Mouse (Mus musculus): Measurements from ENCODE around the gene Fmod. TPM values are rescaled to one million over a fixed set of nuclear protein-coding genes. Genes with fewer than 3 reads are reported as not detected.
A peak's percentile ranks its signal among the peaks of the same experiment; 100 is the strongest.

Fmod gene
- total and polyA plus RNA-seq, 3 experiments, result 0.16 TPM; not detected in 2

- H3K9me3 ChIP-seq (replicated peaks), result no peaks in the 10 kb centered on the region
- TF ChIP-seq GATA1 (IDR thresholded peaks at IDR 0.05; ENCODE audit: borderline replicate concordance, low read length) (no peak), CTCF (IDR thresholded peaks at IDR 0.05; ENCODE audit: low read depth, low read length) (no peak), POLR2AphosphoS5 (IDR thresholded peaks at IDR 0.05; ENCODE audit: insufficient replicate concordance, low read depth, low read length) (no peak), GATA2 (IDR thresholded peaks at IDR 0.05; ENCODE audit: borderline replicate concordance, low read depth, low read length) (no peak), TAL1 (conservative IDR thresholded peaks at IDR 0.05; ENCODE audit: low read depth, low read length) (no peak)
- DNase-seq (ENCODE audit: low spot score) (no peak), ATAC-seq (ENCODE audit: extremely low read depth, insufficient number of reproducible peaks, low FRiP score, poor library complexity, severe bottlenecking) (no peak)
- H3K4me1 ChIP-seq (ENCODE audit: insufficient read depth, low read depth, low read length), result peaks cover 67% of the 10 kb centered on the region
- H3K27me3 ChIP-seq (ENCODE audit: insufficient read depth, low read length), result peaks cover 90% of the 10 kb centered on the region
- H3K4me3 ChIP-seq (ENCODE audit: low read depth, low read length), result peak overlapping the region; percentile 73
- H3K36me3 ChIP-seq (replicated peaks), result peaks cover 4% of the 10 kb centered on the region
Observed at GRCm38 (mm10) chr1:134079477-134080163, 42.6 kb downstream of the Fmod start.

DNA sequence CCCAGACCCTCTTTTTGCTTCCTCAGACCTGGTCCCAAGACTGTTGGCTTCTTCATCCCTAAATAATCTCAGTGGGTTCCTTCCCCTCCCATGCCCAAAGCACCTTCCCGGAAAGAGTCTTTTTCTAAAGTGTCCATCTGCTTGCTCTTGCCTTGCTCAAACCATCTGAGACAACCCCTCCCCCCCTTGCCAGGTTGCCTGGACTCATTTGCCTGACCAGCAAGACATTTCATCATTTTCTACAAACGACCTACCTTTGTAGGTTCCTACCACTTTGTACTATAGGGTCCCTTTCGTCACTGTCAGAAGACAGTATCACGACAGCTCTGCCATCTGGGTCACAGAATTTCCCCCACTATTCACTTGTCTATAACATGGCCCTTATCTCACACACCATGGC lies 43.4 kb downstream of the Fmod start:
- peaks cover 4% of the 10 kb centered on the region for H3K36me3 ChIP-seq (replicated peaks)
- H3K9me3 ChIP-seq (replicated peaks), result no peaks in the 10 kb centered on the region
- ATAC-seq (ENCODE audit: extremely low read depth, insufficient number of reproducible peaks, low FRiP score, poor library complexity, severe bottlenecking), result no peak
- DNase-seq (ENCODE audit: low spot score), result no peak
- peaks cover 93% of the 10 kb centered on the region for H3K27me3 ChIP-seq (ENCODE audit: insufficient read depth, low read length)
- no peak overlapping the region for H3K4me3 ChIP-seq (ENCODE audit: low read depth, low read length)
- TF ChIP-seq POLR2AphosphoS5 (IDR thresholded peaks at IDR 0.05; ENCODE audit: insufficient replicate concordance, low read depth, low read length) (no peak), CTCF (IDR thresholded peaks at IDR 0.05; ENCODE audit: low read depth, low read length) (no peak), TAL1 (conservative IDR thresholded peaks at IDR 0.05; ENCODE audit: low read depth, low read length) (no peak), GATA1 (IDR thresholded peaks at IDR 0.05; ENCODE audit: borderline replicate concordance, low read length) (no peak), GATA2 (IDR thresholded peaks at IDR 0.05; ENCODE audit: borderline replicate concordance, low read depth, low read length) (no peak)
- H3K4me1 ChIP-seq (ENCODE audit: insufficient read depth, low read depth, low read length), result peaks cover 66% of the 10 kb centered on the region

GRCm38 (mm10) chr1:134080881-134081450 lies 43.9 kb downstream of the Fmod start:
- no peaks in the 10 kb centered on the region for H3K9me3 ChIP-seq (replicated peaks)
- no peak overlapping the region for H3K4me3 ChIP-seq (ENCODE audit: low read depth, low read length)
- TF ChIP-seq TAL1 (conservative IDR thresholded peaks at IDR 0.05; ENCODE audit: low read depth, low read length) (no peak), POLR2AphosphoS5 (IDR thresholded peaks at IDR 0.05; ENCODE audit: insufficient replicate concordance, low read depth, low read length) (no peak), GATA2 (IDR thresholded peaks at IDR 0.05; ENCODE audit: borderline replicate concordance, low read depth, low read length) (no peak), CTCF (IDR thresholded peaks at IDR 0.05; ENCODE audit: low read depth, low read length) (no peak), GATA1 (IDR thresholded peaks at IDR 0.05; ENCODE audit: borderline replicate concordance, low read length) (no peak)
- H3K27me3 ChIP-seq (ENCODE audit: insufficient read depth, low read length), result peaks cover 93% of the 10 kb centered on the region
- peaks cover 65% of the 10 kb centered on the region for H3K4me1 ChIP-seq (ENCODE audit: insufficient read depth, low read depth, low read length)
- DNase-seq (ENCODE audit: low spot score), result no peak
- peaks cover 4% of the 10 kb centered on the region for H3K36me3 ChIP-seq (replicated peaks)
- ATAC-seq (ENCODE audit: extremely low read depth, insufficient number of reproducible peaks, low FRiP score, poor library complexity, severe bottlenecking), result no peak

DNA sequence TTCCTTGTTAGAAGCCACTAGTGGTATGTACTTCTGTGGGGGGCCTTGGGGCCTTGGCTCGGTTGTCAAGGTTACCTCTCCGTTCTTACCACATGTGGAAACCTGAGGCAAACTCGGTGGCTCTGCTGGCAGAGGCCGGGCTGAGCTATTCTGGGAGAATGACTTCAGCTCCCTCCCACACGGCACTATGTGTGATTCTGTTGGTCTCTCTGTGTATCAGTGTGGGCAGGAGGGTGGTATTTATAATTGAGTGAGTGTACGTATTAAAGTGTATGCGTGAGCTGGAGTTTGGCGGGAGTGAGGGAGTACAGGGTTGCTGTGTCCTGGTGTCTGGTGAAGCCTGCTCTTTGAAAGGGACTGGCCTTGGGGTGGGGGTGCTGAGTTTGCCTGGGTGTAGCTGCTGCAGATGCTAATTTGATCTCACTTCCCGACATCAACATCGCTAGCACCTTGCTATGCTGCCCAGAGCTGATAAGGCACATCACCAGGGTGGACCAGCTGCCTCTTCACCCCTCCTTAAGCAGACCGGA lies 46.0 kb downstream of the Fmod start:
- TF ChIP-seq GATA1 (IDR thresholded peaks at IDR 0.05; ENCODE audit: borderline replicate concordance, low read length) (no peak), TAL1 (conservative IDR thresholded peaks at IDR 0.05; ENCODE audit: low read depth, low read length) (peak; percentile 56; the same call in 1 of the 2 replicates)
- H3K4me3 ChIP-seq (ENCODE audit: low read depth, low read length), result no peak overlapping the region; the same call in 1 of the 2 replicates
- no peaks in the 10 kb centered on the region for H3K36me3 ChIP-seq (replicated peaks)
- peaks cover 69% of the 10 kb centered on the region for H3K4me1 ChIP-seq (ENCODE audit: insufficient read depth, low read depth, low read length)
- peak; percentile 46 for ATAC-seq (ENCODE audit: extremely low read depth, insufficient number of reproducible peaks, low FRiP score, poor library complexity, severe bottlenecking)
- H3K27me3 ChIP-seq (ENCODE audit: insufficient read depth, low read length), result peaks cover 93% of the 10 kb centered on the region
- no peaks in the 10 kb centered on the region for H3K9me3 ChIP-seq (replicated peaks)
- no peak for DNase-seq (ENCODE audit: low spot score)

DNA sequence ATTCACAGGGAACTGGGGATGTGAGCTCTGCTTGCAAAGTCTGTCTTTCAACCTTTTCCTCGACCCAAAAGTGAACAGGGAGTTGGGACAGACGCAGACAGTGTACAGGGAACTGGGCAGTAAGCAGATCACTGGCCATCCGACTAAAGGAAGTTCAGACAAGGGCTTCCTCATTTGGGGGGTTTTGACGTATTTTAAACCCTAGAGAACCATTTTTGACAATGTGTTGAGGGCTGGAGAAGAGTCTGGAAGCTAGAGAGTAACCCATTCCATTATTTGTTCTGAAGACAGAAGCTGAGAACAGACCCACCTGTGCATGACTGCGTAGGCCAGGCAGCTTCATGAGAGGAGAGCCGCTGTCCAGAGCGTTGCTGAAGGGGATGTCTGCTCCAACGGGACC lies 46.6 kb downstream of the Fmod start:
- Histone ChIP-seq H3K36me3 (replicated peaks) (no peaks in the 10 kb centered on the region), H3K9me3 (replicated peaks) (no peaks in the 10 kb centered on the region), H3K4me1 (ENCODE audit: insufficient read depth, low read depth, low read length) (peaks cover 62% of the 10 kb centered on the region), H3K4me3 (ENCODE audit: low read depth, low read length) (no peak overlapping the region), H3K27me3 (ENCODE audit: insufficient read depth, low read length) (peaks cover 92% of the 10 kb centered on the region)
- DNase-seq (ENCODE audit: low spot score) (no peak), ATAC-seq (ENCODE audit: extremely low read depth, insufficient number of reproducible peaks, low FRiP score, poor library complexity, severe bottlenecking) (no peak)
- TF ChIP-seq TAL1 (conservative IDR thresholded peaks at IDR 0.05; ENCODE audit: low read depth, low read length) (no peak), CTCF (IDR thresholded peaks at IDR 0.05; ENCODE audit: low read depth, low read length) (no peak), GATA2 (IDR thresholded peaks at IDR 0.05; ENCODE audit: borderline replicate concordance, low read depth, low read length) (no peak), GATA1 (IDR thresholded peaks at IDR 0.05; ENCODE audit: borderline replicate concordance, low read length) (no peak), POLR2AphosphoS5 (IDR thresholded peaks at IDR 0.05; ENCODE audit: insufficient replicate concordance, low read depth, low read length) (no peak)

DNA sequence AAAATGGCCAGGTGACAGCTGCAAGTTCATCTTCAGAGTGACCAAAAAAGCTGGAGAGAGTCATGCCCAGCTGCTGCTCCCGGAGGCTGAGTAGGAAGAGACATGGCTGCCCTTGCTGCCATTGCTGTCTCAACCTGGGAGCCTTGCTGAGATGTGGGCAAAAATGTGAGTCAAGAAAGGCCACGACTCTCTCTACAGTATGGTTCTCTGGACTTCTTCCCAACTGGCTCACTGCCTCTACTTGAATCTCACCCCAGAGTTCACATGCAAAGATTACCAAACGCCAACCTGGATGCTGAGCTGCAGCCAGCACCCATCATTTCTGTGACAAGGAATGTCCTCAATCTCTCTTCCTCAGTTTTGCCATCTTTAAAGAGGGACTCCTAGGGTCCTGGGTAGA lies 47.1 kb downstream of the Fmod start:
- H3K9me3 ChIP-seq (replicated peaks), result no peaks in the 10 kb centered on the region
- no peak for ATAC-seq (ENCODE audit: extremely low read depth, insufficient number of reproducible peaks, low FRiP score, poor library complexity, severe bottlenecking)
- peaks cover 59% of the 10 kb centered on the region for H3K4me1 ChIP-seq (ENCODE audit: insufficient read depth, low read depth, low read length)
- DNase-seq (ENCODE audit: low spot score), result no peak
- no peaks in the 10 kb centered on the region for H3K36me3 ChIP-seq (replicated peaks)
- H3K4me3 ChIP-seq (ENCODE audit: low read depth, low read length), result no peak overlapping the region
- TF ChIP-seq GATA1 (IDR thresholded peaks at IDR 0.05; ENCODE audit: borderline replicate concordance, low read length), result no peak
- no peak for TF ChIP-seq GATA2 (IDR thresholded peaks at IDR 0.05; ENCODE audit: borderline replicate concordance, low read depth, low read length)
- TF ChIP-seq CTCF (IDR thresholded peaks at IDR 0.05; ENCODE audit: low read depth, low read length), result no peak
- TF ChIP-seq POLR2AphosphoS5 (IDR thresholded peaks at IDR 0.05; ENCODE audit: insufficient replicate concordance, low read depth, low read length), result no peak
- TF ChIP-seq TAL1 (conservative IDR thresholded peaks at IDR 0.05; ENCODE audit: low read depth, low read length), result no peak
- peaks cover 90% of the 10 kb centered on the region for H3K27me3 ChIP-seq (ENCODE audit: insufficient read depth, low read length)
